Mouse (Mus musculus): ENCODE measurements at regions not wholly inside any gene's neighbourhood (a gene's known extent, or its start where the extent isn't known, plus 50 kb on each side); places are given as distances from the start of the nearest gene placed in this dataset.

- DNase-seq, result no peak
Measured at GRCm38 (mm10) chr11:45538011-45538410, 313.8 kb upstream of the Clint1 start.

- peak; percentile 82 for DNase-seq
Measured at GRCm38 (mm10) chr11:45539459-45539858, 312.4 kb upstream of the Clint1 start.

- no peak for DNase-seq
Measured at GRCm38 (mm10) chr11:45544531-45544930, 307.3 kb upstream of the Clint1 start.

- no peak for DNase-seq
Measured at GRCm38 (mm10) chr11:45545896-45546626, 305.8 kb upstream of the Clint1 start.

GRCm38 (mm10) chr11:45546861-45547260, 305.0 kb upstream of the Clint1 start:
- DNase-seq, result no peak

GRCm38 (mm10) chr11:45550376-45550775, 301.5 kb upstream of the Clint1 start:
- DNase-seq, result no peak

- DNase-seq, result no peak
Measured at GRCm38 (mm10) chr11:45577469-45578154, 274.2 kb upstream of the Clint1 start.

GRCm38 (mm10) chr11:45592335-45592734, 259.5 kb upstream of the Clint1 start:
- no peak for DNase-seq

- no peak for DNase-seq
Measured at GRCm38 (mm10) chr11:45592890-45593642, 258.8 kb upstream of the Clint1 start.

GRCm38 (mm10) chr11:45595372-45595771, 256.5 kb upstream of the Clint1 start:
- DNase-seq, result peak; percentile 1

GRCm38 (mm10) chr11:45621824-45622223, 230.0 kb upstream of the Clint1 start:
- no peak for DNase-seq

- no peak for DNase-seq
Measured at GRCm38 (mm10) chr11:45622701-45623100, 229.2 kb upstream of the Clint1 start.

- DNase-seq, result no peak
Measured at GRCm38 (mm10) chr11:45624233-45624632, 227.6 kb upstream of the Clint1 start.

- peak; percentile 22 for DNase-seq
Measured at GRCm38 (mm10) chr11:45629250-45629649, 222.6 kb upstream of the Clint1 start.

GRCm38 (mm10) chr11:45634535-45635235, 217.2 kb upstream of the Clint1 start:
- DNase-seq, result no peak

GRCm38 (mm10) chr11:45635896-45636295, 216.0 kb upstream of the Clint1 start:
- no peak for DNase-seq

GRCm38 (mm10) chr11:45639236-45639635, 212.6 kb upstream of the Clint1 start:
- no peak for DNase-seq

- no peak for DNase-seq
Measured at GRCm38 (mm10) chr11:45642142-45642756, 209.6 kb upstream of the Clint1 start.

GRCm38 (mm10) chr11:45643629-45644325, 208.1 kb upstream of the Clint1 start:
- no peak for DNase-seq

- DNase-seq, result no peak
Measured at GRCm38 (mm10) chr11:45645815-45646214, 206.0 kb upstream of the Clint1 start.

GRCm38 (mm10) chr11:45647888-45648287, 204.0 kb upstream of the Clint1 start:
- DNase-seq, result no peak

- no peak for DNase-seq
Measured at GRCm38 (mm10) chr11:45656260-45656659, 195.6 kb upstream of the Clint1 start.

Data from lung, postnatal 14 days (tissue).